Mouse (Mus musculus) CH12.LX (cell line): ENCODE measurements at regions not wholly inside any gene's neighbourhood (a gene's known extent, or its start where the extent isn't known, plus 50 kb on each side); places are given as distances from the start of the nearest gene placed in this dataset.

ENCODE experiments used
- DNase-seq: peaks from one replicate; pipeline ENCODE4 v3.0.0-alpha.2; 2013; ENCODE audit errors: extremely low read depth
- H3K27ac ChIP-seq: 2 replicates; pipeline ENCODE4 v1.5.1; 2012; ENCODE audit warnings: low read depth, mild to moderate bottlenecking, control low read depth, moderate library complexity; ENCODE audit not compliant: insufficient read depth
- H3K27me3 ChIP-seq: replicated peaks from 2 replicates; pipeline ENCODE3; 2012; ENCODE audit warnings: inconsistent platforms
- H3K36me3 ChIP-seq, 2 experiments: replicated peaks in 1 of 2; 2 replicates each; pipeline versions ENCODE3 to v1.6.1; 2012; ENCODE audit warnings: inconsistent platforms in 1 of 2, low read length in 1 of 2, mild to moderate bottlenecking in 1 of 2, mixed read lengths in 1 of 2, moderate library complexity in 1 of 2; ENCODE audit not compliant: control insufficient read depth in 1 of 2, insufficient read depth in 1 of 2
- H3K4me1 ChIP-seq, 2 experiments: 2 replicates each; pipeline ENCODE4 v1.6.1; 2012; ENCODE audit warnings: inconsistent platforms in 1 of 2, moderate library complexity in 1 of 2; ENCODE audit not compliant: insufficient read depth in 2 of 2, control insufficient read depth in 1 of 2
- H3K4me2 ChIP-seq: 2 replicates; pipeline ENCODE4 v1.6.1; 2012; ENCODE audit warnings: low read depth, mild to moderate bottlenecking, control low read depth; ENCODE audit not compliant: poor library complexity, insufficient read depth, severe bottlenecking
- H3K4me3 ChIP-seq, 3 experiments: fragments of 150-350 bp in 1 of 3; sonication (generic) in 1 of 3; replicated peaks in 1 of 3; 2 replicates each; pipeline versions ENCODE3 to v1.5.1; 2011 to 2012; ENCODE audit warnings: low read depth in 2 of 3, low read length in 2 of 3, mild to moderate bottlenecking in 2 of 3, moderate library complexity in 2 of 3, control low read depth in 1 of 3, improper control_type of control experiment in 1 of 3, inconsistent platforms in 1 of 3, mixed read lengths in 1 of 3; ENCODE audit not compliant: poor library complexity in 1 of 3
- H3K79me2 ChIP-seq: replicated peaks from 2 replicates; pipeline ENCODE4 v1.6.1; 2012; ENCODE audit warnings: mild to moderate bottlenecking, moderate library complexity; ENCODE audit not compliant: control insufficient read depth, poor library complexity, insufficient read depth, severe bottlenecking; ENCODE audit errors: extremely low read depth
- H3K9ac ChIP-seq: 2 replicates; pipeline ENCODE4 v1.6.1; 2012; ENCODE audit warnings: low read depth, mild to moderate bottlenecking, control low read depth, moderate library complexity; ENCODE audit not compliant: insufficient read depth
- H3K9me3 ChIP-seq: replicated peaks from 2 replicates; pipeline ENCODE3; 2012; ENCODE audit warnings: low read length, inconsistent platforms, mixed read lengths
- BHLHE40 ChIP-seq: IDR thresholded peaks from 2 replicates; pipeline ENCODE4 v1.6.1; 2011; ENCODE audit warnings: mild to moderate bottlenecking, low read depth, low read length, improper control_type of control experiment
- CHD2 ChIP-seq: IDR thresholded peaks from 2 replicates; pipeline ENCODE4 v1.6.1; 2011; ENCODE audit warnings: low read length, improper control_type of control experiment
- ELF1 ChIP-seq: IDR thresholded peaks from 2 replicates; pipeline ENCODE4 v1.6.1; 2014; ENCODE audit warnings: low read depth, mild to moderate bottlenecking, inconsistent platforms, low read length, improper control_type of control experiment
- GABPA ChIP-seq: IDR thresholded peaks from 2 replicates; pipeline ENCODE4 v1.6.1; 2012; ENCODE audit warnings: low read depth, low read length, improper control_type of control experiment, inconsistent platforms; ENCODE audit not compliant: insufficient replicate concordance
- HCFC1 ChIP-seq: IDR thresholded peaks from 2 replicates; pipeline ENCODE4 v1.6.1; 2012; ENCODE audit warnings: low read depth, mild to moderate bottlenecking, inconsistent platforms, low read length, improper control_type of control experiment
- JUND ChIP-seq: conservative IDR thresholded peaks from 2 replicates; pipeline ENCODE4 v1.6.1; 2011; ENCODE audit warnings: low read depth, low read length, improper control_type of control experiment
- KAT2A ChIP-seq: IDR thresholded peaks from 2 replicates; pipeline ENCODE4 v1.6.1; 2012; ENCODE audit warnings: low read length, improper control_type of control experiment, inconsistent platforms; ENCODE audit not compliant: insufficient replicate concordance
- MAFK ChIP-seq: IDR thresholded peaks from 2 replicates; pipeline ENCODE4 v1.6.1; 2011; ENCODE audit warnings: low read length, improper control_type of control experiment; ENCODE audit not compliant: insufficient replicate concordance
- MAZ ChIP-seq: IDR thresholded peaks from 2 replicates; pipeline ENCODE4 v1.6.1; 2012; ENCODE audit warnings: low read depth, mild to moderate bottlenecking, inconsistent platforms, low read length, improper control_type of control experiment, moderate library complexity
- MEF2A ChIP-seq: IDR thresholded peaks from 2 replicates; pipeline ENCODE4 v1.6.1; 2014; ENCODE audit warnings: low read depth, mild to moderate bottlenecking, inconsistent platforms, low read length, improper control_type of control experiment, borderline replicate concordance
- MYC ChIP-seq: IDR thresholded peaks from 2 replicates; pipeline ENCODE4 v1.6.1; 2011; ENCODE audit warnings: low read depth, mild to moderate bottlenecking, improper control_type of control experiment, low read length
- NRF1 ChIP-seq: IDR thresholded peaks from 2 replicates; pipeline ENCODE4 v1.6.1; 2014; ENCODE audit warnings: low read depth, mild to moderate bottlenecking, inconsistent platforms, low read length, improper control_type of control experiment, moderate library complexity
- USF1 ChIP-seq: IDR thresholded peaks from 2 replicates; pipeline ENCODE4 v1.6.1; 2014; ENCODE audit warnings: low read depth, mild to moderate bottlenecking, inconsistent platforms, low read length, improper control_type of control experiment
- ZC3H11A ChIP-seq: IDR thresholded peaks from 2 replicates; pipeline ENCODE4 v1.6.1; 2012; ENCODE audit warnings: low read depth, mild to moderate bottlenecking, inconsistent platforms, low read length, improper control_type of control experiment
- ZKSCAN1 ChIP-seq: IDR thresholded peaks from 2 replicates; pipeline ENCODE4 v1.6.1; 2012; ENCODE audit warnings: low read depth, inconsistent platforms, low read length, improper control_type of control experiment, borderline replicate concordance
- ZNF384 ChIP-seq: IDR thresholded peaks from 2 replicates; pipeline ENCODE4 v1.6.1; 2012; ENCODE audit warnings: low read depth, low read length, improper control_type of control experiment, inconsistent platforms
- dilution Hi-C: fragments of 300-500 bp; cut with MboI; formaldehyde crosslinking; loops from 2 replicates; pipeline ENCODE4 v1.14.3; 2020; ENCODE audit warnings: low sequenced_read_pairs; ENCODE audit not compliant: extremely low pct_unique_long_range_greater_than_20kb, extremely low pct_ligation_motif_present
- in situ Hi-C: fragments of 300-500 bp; cut with MboI; formaldehyde crosslinking; loops from 3 replicates; pipeline ENCODE4 v1.14.3; 2019; ENCODE audit warnings: low sequenced_read_pairs, low pct_ligation_motif_present, low pct_unique_long_range_greater_than_20kb, mixed read lengths

GRCm38 (mm10) chr1:166800953-166801603 is 119.4 kb upstream of the Fmo9 start:
- TF ChIP-seq ZNF384 (no peak), HCFC1 (no peak), ELF1 (no peak), GABPA (no peak), JUND (no peak), NRF1 (no peak), ZKSCAN1 (no peak), CHD2 (no peak), MEF2A (no peak), MYC (no peak)
- no peak overlapping the region for H3K4me2 ChIP-seq
- H3K9me3 ChIP-seq, result no peaks in the 10 kb centered on the region
- no peaks in the 10 kb centered on the region for H3K36me3 ChIP-seq
- H3K4me3 ChIP-seq, result no peak overlapping the region
- in situ Hi-C loops, result no loop called here
- H3K27me3 ChIP-seq, result no peaks in the 10 kb centered on the region
- no peak for DNase-seq
- H3K27ac ChIP-seq, result no peak overlapping the region
- H3K9ac ChIP-seq, result no peak overlapping the region
- no peaks in the 10 kb centered on the region for H3K79me2 ChIP-seq
- H3K4me1 ChIP-seq, result no peaks in the 10 kb centered on the region
- dilution Hi-C loops, result no loop called here

DNA sequence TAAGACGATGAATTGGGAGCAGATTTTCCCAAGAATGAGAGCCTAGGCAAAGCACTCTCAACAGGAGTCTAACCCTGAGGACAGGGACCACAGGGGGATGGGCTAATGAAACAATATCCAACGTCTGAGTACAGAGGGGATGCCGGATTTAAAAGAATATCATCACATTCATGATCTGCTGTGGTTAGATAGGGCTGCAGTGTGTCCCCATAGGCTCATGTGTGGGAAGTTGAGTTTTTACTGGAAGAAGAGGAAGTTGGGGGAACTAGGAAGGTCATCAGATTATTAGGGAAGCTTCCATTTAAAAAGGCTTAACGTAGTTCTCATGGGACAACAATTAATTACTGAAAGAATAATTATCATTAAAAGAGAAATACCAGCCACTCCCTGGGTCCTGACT is 120.3 kb upstream of the Fmo9 start:
- TF ChIP-seq ZC3H11A (no peak), MAZ (no peak), BHLHE40 (no peak), KAT2A (no peak), MAFK (no peak), USF1 (no peak)
- H3K27ac ChIP-seq, result no peak overlapping the region
- H3K9ac ChIP-seq, result no peak overlapping the region
- H3K4me3 ChIP-seq, result no peak overlapping the region
- no peaks in the 10 kb centered on the region for H3K4me1 ChIP-seq
- dilution Hi-C loops (no loop called here), in situ Hi-C loops (no loop called here)
- no peak for DNase-seq
- H3K79me2 ChIP-seq, result no peaks in the 10 kb centered on the region
- no peaks in the 10 kb centered on the region for H3K9me3 ChIP-seq
- H3K36me3 ChIP-seq, result no peaks in the 10 kb centered on the region
- H3K27me3 ChIP-seq, result no peaks in the 10 kb centered on the region
- no peak overlapping the region for H3K4me2 ChIP-seq
